Mouse (Mus musculus): ENCODE data around the gene Nfkbiz.
"Not testable (repeated sequence)": the region's sequence is repeated elsewhere in the genome, so short reads cannot be mapped to it uniquely, and the experiment has no call there.

Nfkbiz gene

GRCm38 (mm10) chr16:55838510-55839474 is at the start of gene Nfkbiz:
TSS of gene Nfkbiz (minus strand) at chr16:55838899.
- peak; percentile 89 for DNase-seq (ENCODE audit: low read depth, low spot score)

- peak; percentile 78 for DNase-seq (ENCODE audit: low read depth, low spot score)
Measured at GRCm38 (mm10) chr16:55887814-55888583, 49.3 kb upstream of the Nfkbiz start.

- no peak for DNase-seq (ENCODE audit: low read depth, low spot score)
Measured at GRCm38 (mm10) chr16:55884246-55884645, 45.5 kb upstream of the Nfkbiz start.

- DNase-seq (ENCODE audit: low read depth, low spot score) = peak; percentile 54
Measured at GRCm38 (mm10) chr16:55876025-55876424, 37.3 kb upstream of the Nfkbiz start.

- DNase-seq (ENCODE audit: low read depth, low spot score) = no peak
Measured at GRCm38 (mm10) chr16:55863832-55864231, 25.1 kb upstream of the Nfkbiz start.

GRCm38 (mm10) chr16:55863149-55863815 is 24.6 kb upstream of the Nfkbiz start:
- DNase-seq (ENCODE audit: low read depth, low spot score) = peak; percentile 80

- DNase-seq (ENCODE audit: low read depth, low spot score) = no peak
Measured at GRCm38 (mm10) chr16:55861104-55861503, 22.4 kb upstream of the Nfkbiz start.

GRCm38 (mm10) chr16:55859421-55859820 is 20.7 kb upstream of the Nfkbiz start:
- DNase-seq (ENCODE audit: low read depth, low spot score) = not testable (repeated sequence)

- DNase-seq (ENCODE audit: low read depth, low spot score) = peak; percentile 92
Measured at GRCm38 (mm10) chr16:55858465-55858864, 19.8 kb upstream of the Nfkbiz start.

- DNase-seq (ENCODE audit: low read depth, low spot score) = peak; percentile 83
Measured at GRCm38 (mm10) chr16:55852943-55853727, 14.4 kb upstream of the Nfkbiz start.

GRCm38 (mm10) chr16:55852515-55852914 is 13.8 kb upstream of the Nfkbiz start:
- DNase-seq (ENCODE audit: low read depth, low spot score) = no peak

- no peak for DNase-seq (ENCODE audit: low read depth, low spot score)
Measured at GRCm38 (mm10) chr16:55850485-55850884, 11.8 kb upstream of the Nfkbiz start.

GRCm38 (mm10) chr16:55847679-55848078 is 9.0 kb upstream of the Nfkbiz start:
- no peak for DNase-seq (ENCODE audit: low read depth, low spot score)

GRCm38 (mm10) chr16:55844847-55845246 is 6.1 kb upstream of the Nfkbiz start:
- DNase-seq (ENCODE audit: low read depth, low spot score) = no peak

- no peak for DNase-seq (ENCODE audit: low read depth, low spot score)
Measured at GRCm38 (mm10) chr16:55843919-55844318, 5.2 kb upstream of the Nfkbiz start.

- DNase-seq (ENCODE audit: low read depth, low spot score) = no peak
Measured at GRCm38 (mm10) chr16:55843134-55843533, 4.4 kb upstream of the Nfkbiz start.

- no peak for DNase-seq (ENCODE audit: low read depth, low spot score)
Measured at GRCm38 (mm10) chr16:55841506-55841905, 2.8 kb upstream of the Nfkbiz start.

GRCm38 (mm10) chr16:55838129-55838509 is 580 bp downstream of the Nfkbiz start:
- DNase-seq (ENCODE audit: low read depth, low spot score) = no peak

GRCm38 (mm10) chr16:55837653-55838052 is 1.0 kb downstream of the Nfkbiz start:
- not testable (repeated sequence) for DNase-seq (ENCODE audit: low read depth, low spot score)

- DNase-seq (ENCODE audit: low read depth, low spot score) = no peak
Measured at GRCm38 (mm10) chr16:55837168-55837567, 1.5 kb downstream of the Nfkbiz start.

GRCm38 (mm10) chr16:55835798-55836197 is 2.9 kb downstream of the Nfkbiz start:
- no peak for DNase-seq (ENCODE audit: low read depth, low spot score)
